Mouse (Mus musculus): ENCODE results near the gene Mettl23. TPM values are rescaled to one million over a fixed set of nuclear protein-coding genes. Genes with fewer than 3 reads are reported as not detected.
"Not testable (repeated sequence)": the region's sequence is repeated elsewhere in the genome, so short reads cannot be mapped to it uniquely, and the experiment has no call there.

Gene Mettl23
- polyA plus RNA-seq, 1 experiment: 34.0 TPM

DNA sequence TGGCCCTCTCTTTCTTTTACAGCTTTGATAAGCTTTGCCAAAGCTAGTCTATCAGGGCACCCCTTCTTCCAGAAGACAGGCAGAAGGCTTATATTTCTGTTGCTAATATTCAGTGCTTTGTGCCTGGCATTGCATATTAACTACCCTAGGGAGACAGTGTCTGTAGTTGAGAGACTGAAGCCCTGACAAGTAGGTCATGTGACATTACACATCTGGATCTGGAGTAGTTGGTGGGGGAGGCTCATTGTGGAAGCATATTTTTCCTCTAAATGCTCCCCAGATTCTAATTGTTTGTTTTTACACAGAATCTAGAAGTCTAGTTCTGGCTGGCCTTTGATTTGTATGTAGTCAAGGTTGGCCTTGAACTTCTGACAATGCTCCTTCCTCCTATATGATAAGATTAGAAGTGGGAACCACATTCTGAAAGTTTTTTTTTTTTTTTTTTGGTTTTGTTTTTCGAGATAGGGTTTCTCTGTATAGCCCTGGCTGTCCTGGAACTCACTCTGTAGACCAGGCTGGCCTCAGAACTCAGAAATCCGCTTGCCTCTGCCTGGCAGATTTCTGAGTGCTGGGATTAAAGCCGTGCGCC lies 3.6 kb downstream of the Mettl23 start:
- no peak overlapping the region for H3K4me3 ChIP-seq
- no peaks in the 10 kb centered on the region for H3K27me3 ChIP-seq (ENCODE audit: control insufficient read depth, insufficient read depth, insufficient read length)
- TF ChIP-seq USF1 (IDR thresholded peaks at IDR 0.05; ENCODE audit: low read depth): peak; percentile 41
- TF ChIP-seq CEBPB (IDR thresholded peaks at IDR 0.05; ENCODE audit: insufficient read depth, poor library complexity, severe bottlenecking): no peak
- H3K36me3 ChIP-seq (ENCODE audit: control insufficient read depth, insufficient read depth): peaks cover 42% of the 10 kb centered on the region
- no peak overlapping the region for H3K4me2 ChIP-seq (ENCODE audit: low read depth)
- no peak overlapping the region for H3ac ChIP-seq (ENCODE audit: control insufficient read depth, insufficient read length)
- H3K79me2 ChIP-seq (ENCODE audit: control insufficient read depth, insufficient read depth): peaks cover 51% of the 10 kb centered on the region

DNA sequence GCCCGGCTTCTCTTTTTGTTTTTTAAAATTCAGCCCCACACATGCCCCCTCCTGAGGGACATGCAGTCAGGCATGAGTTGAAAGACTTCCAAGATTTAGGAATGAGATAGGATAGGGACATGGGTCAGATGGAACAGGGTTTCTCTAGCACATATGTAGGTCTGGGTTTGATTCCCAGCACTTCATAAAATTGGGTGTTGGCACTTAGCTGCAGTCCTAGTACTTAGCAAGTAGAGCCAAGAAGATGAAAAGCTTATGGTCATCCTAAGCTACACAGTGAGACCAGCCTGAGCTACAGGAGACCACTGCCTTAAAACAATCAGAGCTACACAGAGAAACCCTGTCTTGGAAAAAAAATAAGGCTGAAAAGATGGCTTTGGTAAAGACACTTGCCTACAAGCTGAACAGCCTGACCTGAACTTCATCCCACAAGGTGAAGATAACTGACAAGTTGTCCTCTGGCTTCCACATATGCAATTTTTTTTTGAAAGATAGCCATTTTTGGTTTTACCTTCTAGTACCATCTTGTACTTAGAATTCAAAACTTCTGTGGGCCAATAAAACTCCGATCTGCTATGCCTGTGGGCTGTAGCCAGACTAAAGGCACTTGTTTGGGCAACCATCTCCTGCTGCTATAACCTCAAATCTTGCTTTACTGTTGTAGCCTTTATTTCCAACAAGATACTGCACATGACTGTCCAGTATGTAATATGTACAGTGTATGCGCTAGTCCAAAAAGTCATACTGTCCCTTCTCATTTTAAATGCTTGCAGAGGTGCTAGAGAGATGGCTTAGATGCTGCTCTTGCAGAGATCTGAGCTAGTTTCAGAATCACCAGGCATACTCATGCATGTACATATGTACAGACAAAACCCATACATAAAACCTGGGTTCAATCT lies 4.4 kb downstream of the Mettl23 start:
- no peak overlapping the region for H3ac ChIP-seq (ENCODE audit: control insufficient read depth, insufficient read length)
- no peaks in the 10 kb centered on the region for H3K27me3 ChIP-seq (ENCODE audit: control insufficient read depth, insufficient read depth, insufficient read length)
- no peak overlapping the region for H3K4me2 ChIP-seq (ENCODE audit: low read depth)
- H3K4me3 ChIP-seq: no peak overlapping the region
- peaks cover 44% of the 10 kb centered on the region for H3K36me3 ChIP-seq (ENCODE audit: control insufficient read depth, insufficient read depth)
- H3K79me2 ChIP-seq (ENCODE audit: control insufficient read depth, insufficient read depth): peaks cover 48% of the 10 kb centered on the region
- TF ChIP-seq MYOD1 (IDR thresholded peaks at IDR 0.05; ENCODE audit: control insufficient read depth in 1 of 3, insufficient read length in 2 of 3, low read depth in 2 of 3): no peak
- TF ChIP-seq E2F4 (IDR thresholded peaks at IDR 0.05; ENCODE audit: insufficient read depth): no peak
- no peak for TF ChIP-seq MAX (IDR thresholded peaks at IDR 0.05; ENCODE audit: low read depth)
- no peak for TF ChIP-seq POLR2AphosphoS2 (IDR thresholded peaks at IDR 0.05; ENCODE audit: insufficient read length, low read depth)
- no peak for TF ChIP-seq TCF3 (IDR thresholded peaks at IDR 0.05; ENCODE audit: insufficient read length, low read depth)
- TF ChIP-seq TCF12 (IDR thresholded peaks at IDR 0.05; ENCODE audit: insufficient read depth, poor library complexity, severe bottlenecking): no peak
- no peak for TF ChIP-seq USF1 (IDR thresholded peaks at IDR 0.05; ENCODE audit: low read depth)
- no peak for TF ChIP-seq MYOG (IDR thresholded peaks at IDR 0.05; ENCODE audit: control insufficient read depth in 1 of 3, insufficient read depth in 1 of 3, insufficient read length in 2 of 3, low read depth in 2 of 3)
- TF ChIP-seq SRF (IDR thresholded peaks at IDR 0.05; ENCODE audit: control insufficient read depth, insufficient read length, low read depth): no peak
- TF ChIP-seq CEBPB (IDR thresholded peaks at IDR 0.05; ENCODE audit: insufficient read depth, poor library complexity, severe bottlenecking): no peak
- no peak for TF ChIP-seq REST (IDR thresholded peaks at IDR 0.05; ENCODE audit: insufficient read depth, insufficient read length)
- no peak for TF ChIP-seq POLR2A (IDR thresholded peaks at IDR 0.05; ENCODE audit: insufficient read length, low read depth)

DNA sequence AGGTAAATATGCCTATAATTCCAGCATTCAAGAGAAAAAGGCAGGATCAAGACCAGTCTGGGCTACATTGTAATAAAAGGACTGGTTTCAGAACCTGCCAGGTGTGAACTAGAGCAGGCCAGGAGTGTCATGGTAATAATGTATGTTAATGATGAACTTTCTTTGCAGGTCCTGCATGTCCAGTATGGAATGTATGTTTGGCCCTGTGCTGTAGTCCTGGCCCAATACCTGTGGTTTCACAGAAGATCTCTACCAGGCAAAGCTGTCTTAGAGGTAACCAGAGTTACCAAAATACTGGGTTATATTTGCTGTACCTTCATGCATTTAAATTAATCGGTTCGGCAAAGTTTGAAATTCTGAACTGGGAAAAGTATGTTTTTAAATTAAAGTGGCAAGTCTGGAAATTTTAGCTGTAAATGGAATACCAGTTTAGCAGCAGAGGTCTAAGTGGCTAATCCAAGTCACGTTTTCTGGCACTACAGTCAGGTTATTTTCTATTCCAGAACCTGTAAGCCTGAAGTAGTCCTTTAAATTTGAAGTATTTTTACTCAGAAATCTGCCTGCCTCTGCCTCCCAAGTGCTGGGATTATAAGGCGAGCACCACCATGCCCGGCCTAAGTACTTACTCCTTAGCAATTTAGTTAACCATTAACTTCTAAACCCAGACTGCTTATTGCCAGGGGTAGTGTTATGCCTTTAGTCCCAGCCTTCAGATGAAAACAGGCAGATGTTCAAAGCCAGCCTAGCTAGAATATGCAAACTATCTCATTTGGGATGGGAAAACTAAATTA lies 5.2 kb downstream of the Mettl23 start:
- peak overlapping the region; percentile 7 for H3K4me2 ChIP-seq (ENCODE audit: low read depth)
- H3K27me3 ChIP-seq (ENCODE audit: control insufficient read depth, insufficient read depth, insufficient read length): no peaks in the 10 kb centered on the region
- TF ChIP-seq POLR2AphosphoS2 (IDR thresholded peaks at IDR 0.05; ENCODE audit: insufficient read length, low read depth): peak; percentile 19
- TF ChIP-seq TCF12 (IDR thresholded peaks at IDR 0.05; ENCODE audit: insufficient read depth, poor library complexity, severe bottlenecking): no peak
- peaks cover 45% of the 10 kb centered on the region for H3K79me2 ChIP-seq (ENCODE audit: control insufficient read depth, insufficient read depth)
- no peak overlapping the region for H3ac ChIP-seq (ENCODE audit: control insufficient read depth, insufficient read length)
- H3K36me3 ChIP-seq (ENCODE audit: control insufficient read depth, insufficient read depth): peaks cover 44% of the 10 kb centered on the region
- no peak overlapping the region for H3K4me3 ChIP-seq

DNA sequence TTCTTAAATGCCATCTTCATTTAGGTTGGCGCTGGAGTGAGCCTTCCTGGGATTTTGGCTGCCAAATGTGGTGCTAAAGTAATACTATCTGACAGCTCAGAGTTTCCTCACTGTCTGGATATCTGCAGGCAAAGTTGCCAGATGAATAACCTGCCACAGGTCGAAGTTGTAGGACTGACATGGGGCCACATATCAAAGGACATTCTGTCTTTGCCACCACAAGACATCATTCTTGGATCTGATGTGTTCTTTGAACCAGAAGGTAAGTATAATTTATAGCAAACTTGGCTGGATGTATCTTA lies 5.8 kb downstream of the Mettl23 start:
- Histone ChIP-seq H3K36me3 (ENCODE audit: control insufficient read depth, insufficient read depth) (peaks cover 44% of the 10 kb centered on the region), H3K4me2 (ENCODE audit: low read depth) (peak overlapping the region; percentile 7), H3K79me2 (ENCODE audit: control insufficient read depth, insufficient read depth) (peaks cover 46% of the 10 kb centered on the region)
- not testable (repeated sequence) for H3ac ChIP-seq (ENCODE audit: control insufficient read depth, insufficient read length); H3K4me3 ChIP-seq; H3K27me3 ChIP-seq (ENCODE audit: control insufficient read depth, insufficient read depth, insufficient read length)

DNA sequence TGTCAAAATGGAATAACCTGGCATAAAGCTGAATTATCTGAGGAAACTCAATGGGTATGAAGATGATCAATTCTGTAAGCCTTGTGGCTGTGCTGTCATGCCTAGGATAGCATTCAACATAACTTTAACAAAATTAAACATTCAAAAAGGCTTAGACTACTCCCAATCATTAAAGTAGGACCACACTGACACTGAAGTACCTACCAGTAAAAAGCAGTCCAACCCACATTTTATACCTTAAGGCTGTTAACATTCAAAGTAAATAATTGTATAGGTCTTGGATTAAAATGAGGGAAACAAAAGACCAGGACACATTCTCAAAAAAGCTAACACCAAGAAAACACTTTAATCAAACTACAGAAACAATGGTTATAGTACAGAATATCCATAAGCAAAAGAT lies 6.5 kb downstream of the Mettl23 start:
- peaks cover 48% of the 10 kb centered on the region for H3K79me2 ChIP-seq (ENCODE audit: control insufficient read depth, insufficient read depth)
- peaks cover 44% of the 10 kb centered on the region for H3K36me3 ChIP-seq (ENCODE audit: control insufficient read depth, insufficient read depth)
- H3K4me2 ChIP-seq (ENCODE audit: low read depth): peak overlapping the region; percentile 92
- H3K4me3 ChIP-seq: peak overlapping the region; percentile 97
- TF ChIP-seq TCF12 (IDR thresholded peaks at IDR 0.05; ENCODE audit: insufficient read depth, poor library complexity, severe bottlenecking): no peak
- TF ChIP-seq REST (IDR thresholded peaks at IDR 0.05; ENCODE audit: insufficient read depth, insufficient read length): no peak
- no peak for TF ChIP-seq TCF3 (IDR thresholded peaks at IDR 0.05; ENCODE audit: insufficient read length, low read depth)
- no peak for TF ChIP-seq E2F4 (IDR thresholded peaks at IDR 0.05; ENCODE audit: insufficient read depth)
- no peak for TF ChIP-seq MYOD1 (IDR thresholded peaks at IDR 0.05; ENCODE audit: control insufficient read depth in 1 of 3, insufficient read length in 2 of 3, low read depth in 2 of 3)
- TF ChIP-seq MAX (IDR thresholded peaks at IDR 0.05; ENCODE audit: low read depth): no peak
- TF ChIP-seq CEBPB (IDR thresholded peaks at IDR 0.05; ENCODE audit: insufficient read depth, poor library complexity, severe bottlenecking): no peak
- TF ChIP-seq POLR2AphosphoS2 (IDR thresholded peaks at IDR 0.05; ENCODE audit: insufficient read length, low read depth): no peak
- no peak for TF ChIP-seq POLR2A (IDR thresholded peaks at IDR 0.05; ENCODE audit: insufficient read length, low read depth)
- TF ChIP-seq USF1 (IDR thresholded peaks at IDR 0.05; ENCODE audit: low read depth): no peak
- TF ChIP-seq MYOG (IDR thresholded peaks at IDR 0.05; ENCODE audit: control insufficient read depth in 1 of 3, insufficient read depth in 1 of 3, insufficient read length in 2 of 3, low read depth in 2 of 3): no peak
- no peak for TF ChIP-seq SRF (IDR thresholded peaks at IDR 0.05; ENCODE audit: control insufficient read depth, insufficient read length, low read depth)
- H3ac ChIP-seq (ENCODE audit: control insufficient read depth, insufficient read length): no peak overlapping the region
- no peaks in the 10 kb centered on the region for H3K27me3 ChIP-seq (ENCODE audit: control insufficient read depth, insufficient read depth, insufficient read length)

Data from myocyte (in vitro differentiated cells).